Mouse (Mus musculus) forebrain, embryonic 13.5 days (tissue): Measurements from ENCODE around the gene Fam213b. TPM values are rescaled to one million over a fixed set of nuclear protein-coding genes. Genes with fewer than 3 reads are reported as not detected.
A peak's percentile ranks its signal among the peaks of the same experiment; 100 is the strongest.

Source experiments
- ATAC-seq: fragments of 200-750 bp; cut with Nextera tagmentation; 2 replicates; pipeline ENCODE4 v1.8.0; 2017
- H3K27ac ChIP-seq: fragments of 300-500 bp; sonication (generic); 2 replicates; pipeline ENCODE4 v1.5.1; 2015; ENCODE audit warnings: inconsistent platforms, mild to moderate bottlenecking, moderate library complexity
- H3K27me3 ChIP-seq: fragments of 300-500 bp; sonication (generic); 2 replicates; pipeline ENCODE4 v1.6.1; 2015; ENCODE audit warnings: mild to moderate bottlenecking, inconsistent platforms
- H3K36me3 ChIP-seq: fragments of 300-500 bp; sonication (generic); 2 replicates; pipeline ENCODE4 v1.6.1; 2015; ENCODE audit warnings: mild to moderate bottlenecking, inconsistent platforms; ENCODE audit not compliant: poor library complexity, severe bottlenecking
- H3K4me1 ChIP-seq: fragments of 300-500 bp; sonication (generic); 2 replicates; pipeline ENCODE4 v1.6.1; 2015; ENCODE audit warnings: inconsistent platforms
- H3K4me2 ChIP-seq: fragments of 300-500 bp; sonication (generic); 2 replicates; pipeline ENCODE4 v1.6.1; 2015; ENCODE audit warnings: inconsistent platforms, mild to moderate bottlenecking, moderate library complexity
- H3K4me3 ChIP-seq: fragments of 300-500 bp; sonication (generic); 2 replicates; pipeline ENCODE4 v1.5.1; 2015; ENCODE audit warnings: mild to moderate bottlenecking, inconsistent platforms
- H3K9ac ChIP-seq: fragments of 300-500 bp; sonication (generic); 2 replicates; pipeline ENCODE4 v1.6.1; 2015; ENCODE audit warnings: mild to moderate bottlenecking, inconsistent platforms
- H3K9me3 ChIP-seq: fragments of 300-500 bp; sonication (generic); replicated peaks from 2 replicates; pipeline ENCODE4 v1.6.1; 2016; ENCODE audit warnings: inconsistent platforms
- WGBS: fragments of 180-500 bp; shearing (Covaris S2); methylation state at CpG from one replicate; pipeline ENCODE4 v1.1.7; 2015; 5-methylcytosine and 5-hydroxymethylcytosine counted together
- polyA plus RNA-seq: library from polyadenylated mRNA; unstranded; fragments of >200 nt; fragmentation: Nextera tagmentation; extraction: Ambion mirVana; gene quantifications from 2 replicates; pipeline ENCODE4 v1.2.1, GENCODE M21; 2015

The Fam213b gene
- polyA plus RNA-seq, 1 experiment from 2014 or later = 29.5 TPM

GRCm38 (mm10) chr4:154855721-154856479, 43.0 kb downstream of the Fam213b start:
- H3K36me3 ChIP-seq = no peaks in the 10 kb centered on the region
- H3K9me3 ChIP-seq = no peaks in the 10 kb centered on the region
- peak; percentile 94 for ATAC-seq
- peaks cover 77% of the 10 kb centered on the region for H3K27me3 ChIP-seq
- H3K9ac ChIP-seq = peak overlapping the region; percentile 73
- under 1% methylated on average over 76 of the region's 110 CpGs for WGBS
- peak overlapping the region; percentile 59 for H3K27ac ChIP-seq
- H3K4me1 ChIP-seq = peaks cover 13% of the 10 kb centered on the region
- H3K4me2 ChIP-seq = peak overlapping the region; percentile 80
- peak overlapping the region; percentile 53 for H3K4me3 ChIP-seq

DNA sequence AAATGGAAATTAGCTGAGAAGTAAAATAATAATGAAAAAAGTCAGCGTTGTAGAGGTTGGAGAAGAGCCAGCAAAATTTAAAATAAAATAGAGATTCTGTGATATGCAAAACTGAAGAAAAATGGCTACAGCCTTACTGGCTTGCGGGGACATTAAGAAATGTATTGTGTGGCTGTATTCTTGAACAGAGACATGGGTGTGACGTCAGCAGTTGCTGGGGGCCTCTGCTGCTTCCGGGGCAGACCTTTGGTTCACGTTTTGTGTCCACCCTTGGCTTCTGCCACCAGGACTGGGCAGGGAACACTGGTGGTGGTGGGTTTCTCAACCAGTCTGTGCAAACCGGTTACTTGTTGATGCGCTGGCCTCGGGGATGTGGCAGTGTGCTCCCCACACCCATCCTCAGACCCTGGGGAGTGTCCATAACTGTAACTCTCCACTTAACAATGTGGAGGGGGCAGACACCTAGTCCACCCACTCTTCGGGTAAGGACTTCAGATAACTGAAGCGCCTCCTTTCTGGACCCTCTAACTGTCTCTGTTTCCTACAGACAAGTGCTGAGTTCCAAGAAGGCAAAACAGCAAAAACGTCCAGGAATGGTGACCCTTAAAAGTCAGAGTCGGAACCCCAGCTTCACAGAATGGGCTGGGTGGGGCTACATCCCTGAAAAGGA, 44.1 kb downstream of the Fam213b start:
- WGBS = 60% methylated on average over 12 of the region's 12 CpGs
- no peak overlapping the region for H3K27ac ChIP-seq

DNA sequence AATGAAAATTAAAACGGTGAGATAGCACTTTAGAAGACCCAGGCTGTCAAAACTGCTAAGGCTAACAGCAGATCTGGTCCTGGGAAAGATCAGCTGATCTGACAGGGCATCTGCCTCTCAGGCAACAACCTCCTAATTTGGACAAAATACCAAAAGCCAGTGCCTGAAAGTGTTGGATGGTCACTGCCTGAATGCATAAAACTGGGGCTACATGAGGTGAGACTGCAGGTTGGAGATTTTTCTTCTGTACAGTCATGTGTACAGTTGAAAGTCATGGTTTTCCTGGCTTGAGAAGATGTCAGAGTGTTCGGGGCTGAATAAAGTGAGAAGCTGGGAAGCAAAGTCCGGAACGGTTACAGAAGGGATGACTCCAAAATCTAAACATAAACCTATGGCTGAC, 45.1 kb downstream of the Fam213b start:
- peaks cover 57% of the 10 kb centered on the region for H3K27me3 ChIP-seq
- H3K9me3 ChIP-seq = no peaks in the 10 kb centered on the region
- no peaks in the 10 kb centered on the region for H3K36me3 ChIP-seq
- peaks cover 13% of the 10 kb centered on the region for H3K4me1 ChIP-seq
- 79% methylated on average over 4 of the region's 4 CpGs for WGBS
- no peak for ATAC-seq
- H3K27ac ChIP-seq = no peak overlapping the region
- no peak overlapping the region for H3K4me3 ChIP-seq
- no peak overlapping the region for H3K4me2 ChIP-seq
- no peak overlapping the region for H3K9ac ChIP-seq

More for the DNA sequence above, 44.1 kb downstream of the Fam213b start:
- Histone ChIP-seq H3K4me3 (peak overlapping the region; percentile 53; the same call in 1 of the 2 replicates), H3K36me3 (no peaks in the 10 kb centered on the region), H3K4me1 (peaks cover 13% of the 10 kb centered on the region), H3K9me3 (no peaks in the 10 kb centered on the region), H3K4me2 (peak overlapping the region; percentile 80), H3K9ac (0 out of 2 replicates have a peak overlapping the region, but pooled peaks have one; percentile 73), H3K27me3 (peaks cover 66% of the 10 kb centered on the region)
- ATAC-seq = no peak

- Histone ChIP-seq H3K27ac (no peak overlapping the region), H3K9ac (no peak overlapping the region), H3K4me2 (no peak overlapping the region), H3K4me3 (no peak overlapping the region), H3K36me3 (no peaks in the 10 kb centered on the region), H3K27me3 (peaks cover 45% of the 10 kb centered on the region), H3K4me1 (peaks cover 13% of the 10 kb centered on the region), H3K9me3 (no peaks in the 10 kb centered on the region)
- 100% methylated on average over 1 of the region's 1 CpGs for WGBS
- no peak for ATAC-seq
Measured at GRCm38 (mm10) chr4:154852696-154853095, 46.2 kb downstream of the Fam213b start.

Other genes starting within 250 kb of the Fam213b start
- not detected in 2 replicates for gene Actrt2, start 231.3 kb downstream of the Fam213b start, polyA plus RNA-seq
- gene Ttc34, start 61.7 kb downstream of the Fam213b start, polyA plus RNA-seq = 0.31 and 0.45 TPM in 2 replicates
- gene Mmel1, start 29.6 kb downstream of the Fam213b start, polyA plus RNA-seq = 0.12 and 0.24 TPM in 2 replicates
- 0.14 and 0.28 TPM in 2 replicates for gene Tnfrsf14, start 29.4 kb upstream of the Fam213b start, polyA plus RNA-seq
- gene Hes5, start 61.8 kb upstream of the Fam213b start, polyA plus RNA-seq = 243 and 266 TPM in 2 replicates
- gene Pank4, start 65.0 kb upstream of the Fam213b start, polyA plus RNA-seq = 41.1 and 45.0 TPM in 2 replicates
- gene Plch2, start 157.6 kb upstream of the Fam213b start, polyA plus RNA-seq = 5.9 and 6.3 TPM in 2 replicates
- 18.5 and 22.8 TPM in 2 replicates for gene Pex10, start 167.9 kb upstream of the Fam213b start, polyA plus RNA-seq
- 125 and 130 TPM in 2 replicates for gene Rer1, start 187.2 kb upstream of the Fam213b start, polyA plus RNA-seq
- 7.4 and 9.4 TPM in 2 replicates for gene Morn1, start 187.4 kb upstream of the Fam213b start, polyA plus RNA-seq